Mouse (Mus musculus) midbrain, embryonic 12.5 days (tissue): ENCODE results near the gene Ttyh2. TPM values are rescaled to one million over a fixed set of nuclear protein-coding genes. Genes with fewer than 3 reads are reported as not detected.
A peak's percentile ranks its signal among the peaks of the same experiment; 100 is the strongest.

Experiments used
- ATAC-seq: fragments of 200-750 bp; cut with Nextera tagmentation; 2 replicates; pipeline ENCODE4 v1.8.0; 2017; ENCODE audit warnings: low read depth, moderate TSS enrichment, moderate library complexity; ENCODE audit not compliant: low FRiP score
- H3K27ac ChIP-seq: fragments of 300-500 bp; sonication (generic); replicated peaks from 2 replicates; pipeline ENCODE4 v1.5.1; 2016; ENCODE audit warnings: mild to moderate bottlenecking
- H3K27me3 ChIP-seq: fragments of 300-500 bp; sonication (generic); 2 replicates; pipeline ENCODE4 v1.6.1; 2016; ENCODE audit warnings: mild to moderate bottlenecking
- H3K36me3 ChIP-seq: fragments of 300-500 bp; sonication (generic); 2 replicates; pipeline ENCODE4 v1.6.1; 2016
- H3K4me1 ChIP-seq: fragments of 300-500 bp; sonication (generic); 2 replicates; pipeline ENCODE4 v1.6.1; 2016
- H3K4me2 ChIP-seq: fragments of 300-500 bp; sonication (generic); replicated peaks from 2 replicates; pipeline ENCODE4 v1.6.1; 2016; ENCODE audit warnings: mild to moderate bottlenecking, moderate library complexity
- H3K4me3 ChIP-seq: fragments of 300-500 bp; sonication (generic); 2 replicates; pipeline ENCODE4 v1.5.1; 2016; ENCODE audit warnings: mild to moderate bottlenecking
- H3K9ac ChIP-seq: fragments of 300-500 bp; sonication (generic); replicated peaks from 2 replicates; pipeline ENCODE4 v1.6.1; 2016; ENCODE audit warnings: mild to moderate bottlenecking, moderate library complexity
- H3K9me3 ChIP-seq: fragments of 300-500 bp; sonication (generic); 2 replicates; pipeline ENCODE4 v1.6.1; 2016; ENCODE audit warnings: mild to moderate bottlenecking
- WGBS: fragments of 180-500 bp; shearing (Covaris S2); methylation state at CpG from one replicate; pipeline ENCODE4 v1.1.7; 2016; 5-methylcytosine and 5-hydroxymethylcytosine counted together
- polyA plus RNA-seq: library from polyadenylated mRNA; unstranded; fragments of >200 nt; fragmentation: Nextera tagmentation; extraction: Ambion mirVana; gene quantifications from 2 replicates; pipeline ENCODE4 v1.2.1, GENCODE M21; 2016

Gene Ttyh2
- polyA plus RNA-seq, result 12.3 and 15.1 TPM in 2 replicates

GRCm38 (mm10) chr11:114675341-114675825 is at the start of gene Ttyh2:
TSS of gene Ttyh2 (plus strand) at chr11:114675431.
- H3K4me3 ChIP-seq, result peak within 1 kb of the TSS; percentile 54
- WGBS, result under 1% methylated on average over 37 of the region's 40 CpGs
- H3K36me3 ChIP-seq, result peaks cover 39% of the 10 kb centered on the region
- no peak within 1 kb of the TSS for H3K27ac ChIP-seq
- peaks cover 27% of the 10 kb centered on the region for H3K27me3 ChIP-seq
- peak; percentile 88 for ATAC-seq
- H3K4me2 ChIP-seq, result peak within 1 kb of the TSS; percentile 71
- no peaks in the 10 kb centered on the region for H3K9me3 ChIP-seq
- H3K9ac ChIP-seq, result peak within 1 kb of the TSS; percentile 63
- peaks cover 39% of the 10 kb centered on the region for H3K4me1 ChIP-seq

GRCm38 (mm10) chr11:114626071-114626690 is 49.0 kb upstream of the Ttyh2 start:
- Histone ChIP-seq H3K36me3 (no peaks in the 10 kb centered on the region), H3K9me3 (peaks cover 7% of the 10 kb centered on the region), H3K4me3 (no peak overlapping the region), H3K4me1 (no peaks in the 10 kb centered on the region; the same call in 1 of the 2 replicates), H3K9ac (no peak overlapping the region), H3K27ac (no peak overlapping the region), H3K4me2 (no peak overlapping the region), H3K27me3 (no peaks in the 10 kb centered on the region)
- ATAC-seq, result no peak
- 80% methylated on average over 13 of the region's 13 CpGs for WGBS

- Histone ChIP-seq H3K36me3 (no peaks in the 10 kb centered on the region), H3K4me1 (no peaks in the 10 kb centered on the region; the same call in 1 of the 2 replicates), H3K27ac (no peak overlapping the region), H3K9ac (no peak overlapping the region), H3K27me3 (no peaks in the 10 kb centered on the region), H3K4me2 (no peak overlapping the region), H3K4me3 (no peak overlapping the region), H3K9me3 (peaks cover 7% of the 10 kb centered on the region)
- no peak for ATAC-seq
- 83% methylated on average over 5 of the region's 6 CpGs for WGBS
These were observed 48.2 kb upstream of the Ttyh2 start for GRCm38 (mm10) chr11:114627036-114627435.

GRCm38 (mm10) chr11:114628032-114628431 is 47.2 kb upstream of the Ttyh2 start:
- Histone ChIP-seq H3K9me3 (peaks cover 7% of the 10 kb centered on the region), H3K4me1 (no peaks in the 10 kb centered on the region; the same call in 1 of the 2 replicates), H3K27me3 (no peaks in the 10 kb centered on the region), H3K9ac (no peak overlapping the region), H3K36me3 (no peaks in the 10 kb centered on the region), H3K27ac (no peak overlapping the region), H3K4me2 (no peak overlapping the region), H3K4me3 (no peak overlapping the region)
- WGBS, result 75% methylated on average over 12 of the region's 12 CpGs
- no peak for ATAC-seq

- Histone ChIP-seq H3K27me3 (no peaks in the 10 kb centered on the region), H3K4me2 (no peak overlapping the region), H3K9me3 (peaks cover 7% of the 10 kb centered on the region), H3K4me3 (no peak overlapping the region), H3K27ac (no peak overlapping the region), H3K9ac (no peak overlapping the region), H3K4me1 (no peaks in the 10 kb centered on the region; the same call in 1 of the 2 replicates), H3K36me3 (no peaks in the 10 kb centered on the region)
- no peak for ATAC-seq
- 83% methylated on average over 5 of the region's 5 CpGs for WGBS
These were observed 45.2 kb upstream of the Ttyh2 start for GRCm38 (mm10) chr11:114630044-114630443.

- no peaks in the 10 kb centered on the region for H3K36me3 ChIP-seq
- no peak overlapping the region for H3K9ac ChIP-seq
- no peak overlapping the region for H3K27ac ChIP-seq
- peaks cover 12% of the 10 kb centered on the region for H3K4me1 ChIP-seq
- peaks cover 9% of the 10 kb centered on the region for H3K27me3 ChIP-seq
- ATAC-seq, result no peak
- WGBS, result 76% methylated on average over 8 of the region's 8 CpGs
- H3K9me3 ChIP-seq, result peaks cover 7% of the 10 kb centered on the region
- H3K4me2 ChIP-seq, result no peak overlapping the region
- no peak overlapping the region for H3K4me3 ChIP-seq
These were observed 43.0 kb upstream of the Ttyh2 start for GRCm38 (mm10) chr11:114632266-114632665.

GRCm38 (mm10) chr11:114636292-114636691 is 38.9 kb upstream of the Ttyh2 start:
- no peaks in the 10 kb centered on the region for H3K36me3 ChIP-seq
- peaks cover 32% of the 10 kb centered on the region for H3K4me1 ChIP-seq
- H3K4me2 ChIP-seq, result peak overlapping the region; percentile 34
- 2% methylated on average over 6 of the region's 6 CpGs for WGBS
- no peak overlapping the region for H3K4me3 ChIP-seq
- ATAC-seq, result peak; percentile 63
- no peak overlapping the region for H3K27ac ChIP-seq
- H3K9me3 ChIP-seq, result no peaks in the 10 kb centered on the region
- peaks cover 45% of the 10 kb centered on the region for H3K27me3 ChIP-seq
- H3K9ac ChIP-seq, result no peak overlapping the region; the same call in 1 of the 2 replicates

GRCm38 (mm10) chr11:114636727-114637505 is 38.3 kb upstream of the Ttyh2 start:
- Histone ChIP-seq H3K4me2 (peak overlapping the region; percentile 34), H3K4me1 (peaks cover 32% of the 10 kb centered on the region), H3K9me3 (no peaks in the 10 kb centered on the region), H3K27ac (0 out of 2 replicates have a peak overlapping the region, but pooled peaks have one; percentile 20), H3K27me3 (peaks cover 45% of the 10 kb centered on the region), H3K9ac (no peak overlapping the region; the same call in 1 of the 2 replicates), H3K4me3 (no peak overlapping the region), H3K36me3 (no peaks in the 10 kb centered on the region)
- WGBS, result 60% methylated on average over 34 of the region's 35 CpGs
- peak; percentile 36; the same call in 1 of the 2 replicates for ATAC-seq

- no peaks in the 10 kb centered on the region for H3K9me3 ChIP-seq
- H3K4me1 ChIP-seq, result peaks cover 32% of the 10 kb centered on the region
- ATAC-seq, result no peak
- WGBS, result 64% methylated on average over 10 of the region's 10 CpGs
- no peak overlapping the region for H3K4me3 ChIP-seq
- no peak overlapping the region for H3K4me2 ChIP-seq
- H3K36me3 ChIP-seq, result no peaks in the 10 kb centered on the region
- H3K27me3 ChIP-seq, result peaks cover 45% of the 10 kb centered on the region
- H3K9ac ChIP-seq, result no peak overlapping the region
- no peak overlapping the region for H3K27ac ChIP-seq
These were observed 36.5 kb upstream of the Ttyh2 start for GRCm38 (mm10) chr11:114638647-114639290.

- ATAC-seq, result no peak
- no peaks in the 10 kb centered on the region for H3K36me3 ChIP-seq
- H3K27ac ChIP-seq, result no peak overlapping the region
- H3K9ac ChIP-seq, result no peak overlapping the region
- H3K27me3 ChIP-seq, result peaks cover 45% of the 10 kb centered on the region
- H3K4me2 ChIP-seq, result peak overlapping the region; percentile 35
- no peaks in the 10 kb centered on the region for H3K9me3 ChIP-seq
- peaks cover 32% of the 10 kb centered on the region for H3K4me1 ChIP-seq
- peak overlapping the region; percentile 5; the same call in 1 of the 2 replicates for H3K4me3 ChIP-seq
- 3% methylated on average over 19 of the region's 19 CpGs for WGBS
These were observed 35.5 kb upstream of the Ttyh2 start for GRCm38 (mm10) chr11:114639681-114640103.

- no peak overlapping the region for H3K4me3 ChIP-seq
- peaks cover 45% of the 10 kb centered on the region for H3K27me3 ChIP-seq
- no peak overlapping the region for H3K9ac ChIP-seq
- H3K4me1 ChIP-seq, result peaks cover 32% of the 10 kb centered on the region
- WGBS, result 39% methylated on average over 6 of the region's 6 CpGs
- no peaks in the 10 kb centered on the region for H3K9me3 ChIP-seq
- peak overlapping the region; percentile 49; the same call in 1 of the 2 replicates for H3K27ac ChIP-seq
- no peaks in the 10 kb centered on the region for H3K36me3 ChIP-seq
- no peak overlapping the region for H3K4me2 ChIP-seq
- no peak for ATAC-seq
These were observed 34.6 kb upstream of the Ttyh2 start for GRCm38 (mm10) chr11:114640658-114641057.
